ENCODE assay signal across 8 mouse cellular contexts in the genomic region with DNA sequence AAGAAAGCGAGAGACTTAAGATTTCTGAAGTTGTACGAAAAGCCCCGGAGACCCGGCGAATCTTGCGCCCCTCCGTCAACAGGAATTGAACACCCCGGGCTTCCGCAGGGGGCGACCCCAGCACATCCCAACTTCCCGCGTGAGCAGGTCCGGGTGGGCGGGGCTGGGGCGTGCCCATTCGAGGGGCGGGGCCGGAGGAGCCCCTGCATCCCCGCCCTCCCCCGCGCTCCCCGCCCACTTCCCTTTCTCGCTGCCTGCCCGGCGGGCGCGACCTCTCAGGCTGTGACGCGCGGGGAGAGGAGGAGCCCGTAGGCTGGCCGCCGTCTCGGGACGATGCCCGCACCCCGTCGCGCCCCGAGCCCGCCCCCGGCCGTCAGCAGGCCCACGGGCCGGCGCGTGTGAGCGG.
DNase-seq lines count a peak whose midpoint lies in the region; ATAC-seq and TF ChIP-seq lines count a peak whose summit lies in the region.

No protein-coding gene starts in this region.

- peak; percentile 76 for DNase-seq in layer of hippocampus, adult 11-12 months (ENCODE audit: low spot score)
- no peak for DNase-seq in layer of hippocampus, adult 9-10 months (ENCODE audit: low spot score)
- peak; percentile 99 for DNase-seq in embryo, embryonic 9.5 days (ENCODE audit: extremely low spot score)
- peak; percentile 99 for DNase-seq in limb, embryonic 10.5 days (ENCODE audit: low spot score)
- DNase-seq in skeletal muscle tissue, adult 2 months (ENCODE audit: low read depth, low spot score): peak; percentile 75

- H3K4me2 ChIP-seq in intestine, postnatal 0 days (replicated peaks; ENCODE audit: low read depth): peak overlapping the region; percentile 94
- peak overlapping the region; percentile 90 for H3K4me2 ChIP-seq in midbrain, embryonic 12.5 days (replicated peaks)

- peak overlapping the region; percentile 71 for H3K4me3 ChIP-seq in intestine, postnatal 0 days (ENCODE audit: low read depth, low read length)
- H3K4me3 ChIP-seq in limb, embryonic 10.5 days: peak overlapping the region; percentile 82
- peak overlapping the region; percentile 72 for H3K4me3 ChIP-seq in midbrain, embryonic 12.5 days

- no peaks in the 10 kb centered on the region for H3K27me3 ChIP-seq in intestine, postnatal 0 days (replicated peaks; ENCODE audit: control insufficient read depth, insufficient read depth, low read length)
- H3K27me3 ChIP-seq in limb, embryonic 10.5 days (ENCODE audit: low read depth, poor library complexity, severe bottlenecking): no peaks in the 10 kb centered on the region
- H3K27me3 ChIP-seq in midbrain, embryonic 12.5 days: no peaks in the 10 kb centered on the region

- H3K27ac ChIP-seq in intestine, postnatal 0 days (ENCODE audit: low read depth, low read length): peak overlapping the region; percentile 91
- H3K27ac ChIP-seq in limb, embryonic 10.5 days: peak overlapping the region; percentile 95
- peak overlapping the region; percentile 54 for H3K27ac ChIP-seq in midbrain, embryonic 12.5 days (replicated peaks)

- no peaks in the 10 kb centered on the region for H3K9me3 ChIP-seq in intestine, postnatal 0 days (ENCODE audit: control insufficient read depth)
- no peaks in the 10 kb centered on the region for H3K9me3 ChIP-seq in limb, embryonic 10.5 days (replicated peaks)
- H3K9me3 ChIP-seq in midbrain, embryonic 12.5 days: no peaks in the 10 kb centered on the region

- peak; percentile 21; the same call in 1 of the 2 replicates for TF ChIP-seq CTCF in intestine, postnatal 0 days (IDR thresholded peaks at IDR 0.05; ENCODE audit: low read depth)

- under 1% methylated on average over 32 of the region's 48 CpGs for WGBS in intestine, postnatal 0 days
- WGBS in limb, embryonic 10.5 days: under 1% methylated on average over 34 of the region's 48 CpGs
- under 1% methylated on average over 38 of the region's 48 CpGs for WGBS in midbrain, embryonic 12.5 days

- H3K9ac ChIP-seq in intestine, postnatal 0 days (ENCODE audit: low read depth, low read length): peak overlapping the region; percentile 87
- peak overlapping the region; percentile 79 for H3K9ac ChIP-seq in midbrain, embryonic 12.5 days (replicated peaks)

- peaks cover 17% of the 10 kb centered on the region for H3K4me1 ChIP-seq in intestine, postnatal 0 days (replicated peaks; ENCODE audit: control insufficient read depth, insufficient read depth, low read length)
- H3K4me1 ChIP-seq in limb, embryonic 10.5 days: peaks cover 22% of the 10 kb centered on the region
- peaks cover 14% of the 10 kb centered on the region for H3K4me1 ChIP-seq in midbrain, embryonic 12.5 days

- H3K36me3 ChIP-seq in intestine, postnatal 0 days (ENCODE audit: control insufficient read depth, insufficient read depth): no peaks in the 10 kb centered on the region
- no peaks in the 10 kb centered on the region for H3K36me3 ChIP-seq in limb, embryonic 10.5 days
- no peaks in the 10 kb centered on the region for H3K36me3 ChIP-seq in midbrain, embryonic 12.5 days

- peak; percentile 93 for ATAC-seq in granulocyte monocyte progenitor cell, adult 5-6 weeks (replicated peaks; ENCODE audit: poor library complexity, severe bottlenecking)
- peak; percentile 86 for ATAC-seq in intestine, postnatal 0 days
- peak; percentile 96 for ATAC-seq in midbrain, embryonic 12.5 days (ENCODE audit: low FRiP score, low read depth)
